Mouse (Mus musculus) CH12.LX (cell line): ENCODE measurements around the gene C1qtnf1. TPM values are rescaled to one million over a fixed set of nuclear protein-coding genes. Genes with fewer than 3 reads are reported as not detected.

Experiments used
- DNase-seq: peaks from one replicate; pipeline ENCODE4 v3.0.0-alpha.2; 2013; ENCODE audit errors: extremely low read depth
- H3K27ac ChIP-seq: 2 replicates; pipeline ENCODE4 v1.5.1; 2012; ENCODE audit warnings: low read depth, mild to moderate bottlenecking, control low read depth, moderate library complexity; ENCODE audit not compliant: insufficient read depth
- H3K27me3 ChIP-seq: replicated peaks from 2 replicates; pipeline ENCODE3; 2012; ENCODE audit warnings: inconsistent platforms
- H3K36me3 ChIP-seq, 2 experiments: replicated peaks in 1 of 2; 2 replicates each; pipeline versions ENCODE3 to v1.6.1; 2012; ENCODE audit warnings: inconsistent platforms in 1 of 2, low read length in 1 of 2, mild to moderate bottlenecking in 1 of 2, mixed read lengths in 1 of 2, moderate library complexity in 1 of 2; ENCODE audit not compliant: control insufficient read depth in 1 of 2, insufficient read depth in 1 of 2
- H3K4me1 ChIP-seq, 2 experiments: 2 replicates each; pipeline ENCODE4 v1.6.1; 2012; ENCODE audit warnings: inconsistent platforms in 1 of 2, moderate library complexity in 1 of 2; ENCODE audit not compliant: insufficient read depth in 2 of 2, control insufficient read depth in 1 of 2
- H3K4me2 ChIP-seq: 2 replicates; pipeline ENCODE4 v1.6.1; 2012; ENCODE audit warnings: low read depth, mild to moderate bottlenecking, control low read depth; ENCODE audit not compliant: poor library complexity, insufficient read depth, severe bottlenecking
- H3K4me3 ChIP-seq, 3 experiments: fragments of 150-350 bp in 1 of 3; sonication (generic) in 1 of 3; replicated peaks in 1 of 3; 2 replicates each; pipeline versions ENCODE3 to v1.5.1; 2011 to 2012; ENCODE audit warnings: low read depth in 2 of 3, low read length in 2 of 3, mild to moderate bottlenecking in 2 of 3, moderate library complexity in 2 of 3, control low read depth in 1 of 3, improper control_type of control experiment in 1 of 3, inconsistent platforms in 1 of 3, mixed read lengths in 1 of 3; ENCODE audit not compliant: poor library complexity in 1 of 3
- H3K79me2 ChIP-seq: replicated peaks from 2 replicates; pipeline ENCODE4 v1.6.1; 2012; ENCODE audit warnings: mild to moderate bottlenecking, moderate library complexity; ENCODE audit not compliant: control insufficient read depth, poor library complexity, insufficient read depth, severe bottlenecking; ENCODE audit errors: extremely low read depth
- H3K9ac ChIP-seq: 2 replicates; pipeline ENCODE4 v1.6.1; 2012; ENCODE audit warnings: low read depth, mild to moderate bottlenecking, control low read depth, moderate library complexity; ENCODE audit not compliant: insufficient read depth
- H3K9me3 ChIP-seq: replicated peaks from 2 replicates; pipeline ENCODE3; 2012; ENCODE audit warnings: low read length, inconsistent platforms, mixed read lengths
- BHLHE40 ChIP-seq: IDR thresholded peaks from 2 replicates; pipeline ENCODE4 v1.6.1; 2011; ENCODE audit warnings: mild to moderate bottlenecking, low read depth, low read length, improper control_type of control experiment
- CHD1 ChIP-seq: IDR thresholded peaks from 2 replicates; pipeline ENCODE4 v1.6.1; 2012; ENCODE audit warnings: low read depth, low read length, improper control_type of control experiment, inconsistent platforms
- HCFC1 ChIP-seq: IDR thresholded peaks from 2 replicates; pipeline ENCODE4 v1.6.1; 2012; ENCODE audit warnings: low read depth, mild to moderate bottlenecking, inconsistent platforms, low read length, improper control_type of control experiment
- MAX ChIP-seq: IDR thresholded peaks from 2 replicates; pipeline ENCODE4 v1.6.1; 2011; ENCODE audit warnings: low read length, improper control_type of control experiment
- MAZ ChIP-seq: IDR thresholded peaks from 2 replicates; pipeline ENCODE4 v1.6.1; 2012; ENCODE audit warnings: low read depth, mild to moderate bottlenecking, inconsistent platforms, low read length, improper control_type of control experiment, moderate library complexity
- MEF2A ChIP-seq: IDR thresholded peaks from 2 replicates; pipeline ENCODE4 v1.6.1; 2014; ENCODE audit warnings: low read depth, mild to moderate bottlenecking, inconsistent platforms, low read length, improper control_type of control experiment, borderline replicate concordance
- MXI1 ChIP-seq: IDR thresholded peaks from 2 replicates; pipeline ENCODE4 v1.6.1; 2011; ENCODE audit warnings: mild to moderate bottlenecking, low read depth, low read length, improper control_type of control experiment
- PAX5 ChIP-seq: IDR thresholded peaks from 2 replicates; pipeline ENCODE4 v1.6.1; 2012; ENCODE audit warnings: low read length, inconsistent platforms, mixed read lengths
- POLR2A ChIP-seq: IDR thresholded peaks from 2 replicates; pipeline ENCODE4 v1.6.1; 2011; ENCODE audit warnings: low read depth, mild to moderate bottlenecking, improper control_type of control experiment, low read length
- POLR2AphosphoS2 ChIP-seq: IDR thresholded peaks from 2 replicates; pipeline ENCODE4 v1.6.1; 2011; ENCODE audit warnings: low read depth, low read length, improper control_type of control experiment
- TBP ChIP-seq: conservative IDR thresholded peaks from 2 replicates; pipeline ENCODE4 v1.6.1; 2011; ENCODE audit warnings: low read depth, low read length, improper control_type of control experiment
- TCF12 ChIP-seq: IDR thresholded peaks from 2 replicates; pipeline ENCODE4 v1.6.1; 2014; ENCODE audit warnings: low read depth, mild to moderate bottlenecking, inconsistent platforms, low read length, improper control_type of control experiment
- UBTF ChIP-seq: IDR thresholded peaks from 2 replicates; pipeline ENCODE4 v1.6.1; 2012; ENCODE audit warnings: low read depth, mild to moderate bottlenecking, inconsistent platforms, low read length, improper control_type of control experiment, moderate library complexity
- USF2 ChIP-seq: conservative IDR thresholded peaks from 2 replicates; pipeline ENCODE4 v1.6.1; 2011; ENCODE audit warnings: low read depth, low read length, improper control_type of control experiment
- dilution Hi-C: fragments of 300-500 bp; cut with MboI; formaldehyde crosslinking; loops from 2 replicates; pipeline ENCODE4 v1.14.3; 2020; ENCODE audit warnings: low sequenced_read_pairs; ENCODE audit not compliant: extremely low pct_unique_long_range_greater_than_20kb, extremely low pct_ligation_motif_present
- in situ Hi-C: fragments of 300-500 bp; cut with MboI; formaldehyde crosslinking; loops from 3 replicates; pipeline ENCODE4 v1.14.3; 2019; ENCODE audit warnings: low sequenced_read_pairs, low pct_ligation_motif_present, low pct_unique_long_range_greater_than_20kb, mixed read lengths
- polyA plus RNA-seq: library from polyadenylated mRNA; unstranded; fragments of >175 nt; gene quantifications from 2 replicates; pipeline ENCODE4 v1.2.1, GENCODE M21; 2012; ENCODE audit warnings: low read depth; ENCODE audit not compliant: insufficient read length
- total RNA-seq, 2 experiments: library from RNA; depleted of rRNA; stranded (reverse); fragments of 300-350 nt in 1 of 2; fragments of >200 nt in 1 of 2; gene quantifications; 2 replicates each; pipeline ENCODE4 v1.2.3; 2012 to 2014

The C1qtnf1 gene
- total and polyA plus RNA-seq, 3 experiments = 0.13 to 0.19 TPM; not detected in 1

DNA sequence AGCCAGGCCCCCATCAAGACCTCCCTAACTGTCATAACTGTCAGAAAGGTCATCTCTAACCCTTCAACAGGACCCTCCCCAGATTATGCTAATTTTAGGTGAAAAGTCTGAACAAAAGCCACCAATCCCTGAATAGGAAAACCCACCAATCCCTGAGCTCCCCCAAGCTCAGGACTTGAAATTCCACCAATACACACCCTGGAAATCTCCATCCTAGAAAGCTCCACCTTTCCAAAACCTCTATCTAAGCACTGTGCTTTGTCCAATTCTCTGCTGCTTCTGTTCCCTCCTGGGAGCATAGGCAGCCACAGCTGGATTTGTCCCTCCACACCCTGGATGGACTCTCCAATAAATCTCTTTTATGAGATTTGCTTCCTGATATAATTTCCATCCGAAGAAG, 45.2 kb downstream of the C1qtnf1 start:
- H3K27ac ChIP-seq = no peak overlapping the region
- no peak for TF ChIP-seq PAX5
- no peak for TF ChIP-seq MEF2A
- TF ChIP-seq POLR2AphosphoS2 = no peak
- TF ChIP-seq, all 38 proteins: peak for 0
- Histone ChIP-seq H3K36me3 (no peaks in the 10 kb centered on the region), H3K9ac (no peak overlapping the region), H3K9me3 (no peaks in the 10 kb centered on the region), H3K27me3 (peaks cover 64% of the 10 kb centered on the region), H3K4me1 (peaks cover 0 to 11% of the 10 kb centered on the region in 2 experiments; a peak in 2 of 4 replicates), H3K79me2 (no peaks in the 10 kb centered on the region), H3K4me2 (no peak overlapping the region), H3K4me3 (no peak overlapping the region)
- DNase-seq = no peak
- in situ Hi-C loops = no loop called here
- dilution Hi-C loops = no loop called here

- Histone ChIP-seq H3K27me3 (peaks cover 59% of the 10 kb centered on the region), H3K36me3 (peaks cover 0 to 3% of the 10 kb centered on the region in 2 experiments), H3K27ac (no peak overlapping the region), H3K9me3 (no peaks in the 10 kb centered on the region), H3K4me3 (no peak overlapping the region), H3K4me1 (peaks cover 0 to 11% of the 10 kb centered on the region in 2 experiments; a peak in 2 of 4 replicates), H3K4me2 (no peak overlapping the region), H3K79me2 (no peaks in the 10 kb centered on the region), H3K9ac (no peak overlapping the region)
- in situ Hi-C loops = no loop called here
- no peak for DNase-seq
- TF ChIP-seq HCFC1 = no peak
- dilution Hi-C loops = no loop called here
Measured at GRCm38 (mm10) chr11:118473842-118474500, 46.0 kb downstream of the C1qtnf1 start.

DNA sequence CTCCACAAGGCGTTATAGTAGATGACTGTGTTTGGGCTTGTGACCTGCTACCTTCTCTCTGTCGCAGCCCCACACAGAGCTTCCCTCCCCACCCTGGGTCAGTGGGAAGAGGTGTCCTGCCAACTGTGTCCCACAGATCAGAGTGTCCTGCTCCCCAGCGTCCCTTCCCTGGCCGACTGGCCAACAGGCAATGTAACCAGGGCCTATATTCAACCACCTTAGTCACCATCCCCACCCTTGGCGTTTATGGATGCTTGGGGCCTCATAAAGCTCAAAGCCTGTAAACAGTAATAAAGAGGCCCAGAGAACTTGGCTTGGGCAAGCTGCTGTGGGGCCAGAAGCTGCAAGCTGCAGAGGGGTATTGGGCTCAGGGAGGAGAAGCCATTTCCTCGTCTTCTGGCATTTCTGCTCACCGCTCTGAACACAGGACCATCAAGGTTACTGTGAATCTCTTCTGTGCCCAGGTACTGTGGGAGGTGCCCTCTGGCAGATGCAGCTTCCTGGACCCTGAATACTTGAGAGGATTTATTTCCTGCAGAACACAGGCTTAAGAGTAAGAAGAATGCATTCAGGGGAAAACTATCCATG, 47.6 kb downstream of the C1qtnf1 start:
- no peak for DNase-seq
- peaks cover 0 to 14% of the 10 kb centered on the region in 2 experiments for H3K36me3 ChIP-seq
- H3K79me2 ChIP-seq = no peaks in the 10 kb centered on the region
- no peak overlapping the region for H3K27ac ChIP-seq
- peaks cover 0 to 11% of the 10 kb centered on the region in 2 experiments; a peak in 2 of 4 replicates for H3K4me1 ChIP-seq
- H3K4me2 ChIP-seq = no peak overlapping the region
- H3K27me3 ChIP-seq = peaks cover 46% of the 10 kb centered on the region
- H3K4me3 ChIP-seq = no peak overlapping the region
- TF ChIP-seq CHD1 (no peak), BHLHE40 (no peak), UBTF (no peak), POLR2A (no peak), MAZ (no peak), MAX (no peak), TBP (no peak), TCF12 (no peak), MXI1 (no peak), USF2 (no peak)
- no peaks in the 10 kb centered on the region for H3K9me3 ChIP-seq
- in situ Hi-C loops = no loop called here
- H3K9ac ChIP-seq = no peak overlapping the region
- dilution Hi-C loops = no loop called here
